Mouse (Mus musculus) brain, embryonic 14.5 days (tissue): ENCODE measurements at regions not wholly inside any gene's neighbourhood (a gene's known extent, or its start where the extent isn't known, plus 50 kb on each side); places are given as distances from the start of the nearest gene placed in this dataset.

Experiments
- CTCF ChIP-seq: fragments of 200-500 bp; IDR thresholded peaks from 2 replicates; pipeline ENCODE4 v1.5.1; 2012; ENCODE audit warnings: inconsistent platforms, mild to moderate bottlenecking, moderate library complexity, borderline replicate concordance; ENCODE audit not compliant: insufficient read depth, insufficient read length; ENCODE audit errors: extremely low read depth
- POLR2A ChIP-seq: fragments of 200-500 bp; IDR thresholded peaks from 2 replicates; pipeline ENCODE4 v1.6.1; 2012; ENCODE audit warnings: mild to moderate bottlenecking, inconsistent platforms, borderline replicate concordance; ENCODE audit not compliant: poor library complexity, insufficient read depth, insufficient read length, severe bottlenecking; ENCODE audit errors: extremely low read depth

- TF ChIP-seq CTCF = no peak
- no peak for TF ChIP-seq POLR2A
These were observed 164.8 kb upstream of the Gnpda2 start for GRCm38 (mm10) chr5:69756769-69757485.
